Mouse (Mus musculus): ENCODE measurements at regions not wholly inside any gene's neighbourhood (a gene's known extent, or its start where the extent isn't known, plus 50 kb on each side); places are given as distances from the start of the nearest gene placed in this dataset.
"Not testable (repeated sequence)": the region's sequence is repeated elsewhere in the genome, so short reads cannot be mapped to it uniquely, and the experiment has no call there.

DNA sequence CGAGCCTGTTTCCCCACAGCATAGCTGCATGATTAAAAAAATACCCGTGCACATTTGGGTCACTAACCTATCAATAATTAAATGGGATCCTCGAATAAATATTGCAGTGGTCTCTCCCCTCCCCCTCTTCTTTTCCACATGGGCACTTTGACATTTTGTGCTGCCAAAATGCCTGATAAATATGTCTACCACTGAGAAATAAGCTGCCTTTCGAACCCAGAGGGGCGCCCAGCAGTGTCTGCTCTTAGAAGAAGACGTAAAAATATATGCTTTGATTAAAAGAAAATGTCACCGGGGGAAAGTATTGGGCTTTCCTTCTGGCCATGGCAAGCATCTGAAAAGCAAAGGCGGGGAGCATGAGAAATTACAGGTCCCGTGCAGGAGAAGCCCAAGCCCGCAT lies 152.6 kb upstream of the Frmd4a start:
- no peak for DNase-seq (ENCODE audit: low spot score)

DNA sequence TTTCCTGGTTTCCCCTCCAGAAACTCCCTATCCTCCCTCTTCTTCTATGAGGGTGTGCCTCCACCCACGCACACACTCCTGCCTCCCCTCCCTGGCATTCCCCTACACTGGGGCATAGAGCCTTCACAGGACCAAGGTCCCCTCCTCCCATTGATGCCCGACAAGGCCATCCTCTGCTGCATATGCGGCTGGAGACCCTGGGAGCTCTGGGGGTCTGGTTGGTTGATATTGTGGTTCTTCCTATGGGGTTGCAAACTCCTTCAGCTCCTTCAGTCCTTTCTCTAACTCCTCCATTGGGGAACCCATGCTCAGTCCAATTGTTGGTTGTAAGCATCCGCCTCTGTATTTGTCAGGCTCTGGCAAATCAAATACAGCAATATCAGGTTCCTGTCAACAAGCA lies 150.8 kb upstream of the Frmd4a start:
- DNase-seq (ENCODE audit: low spot score) = not testable (repeated sequence)

DNA sequence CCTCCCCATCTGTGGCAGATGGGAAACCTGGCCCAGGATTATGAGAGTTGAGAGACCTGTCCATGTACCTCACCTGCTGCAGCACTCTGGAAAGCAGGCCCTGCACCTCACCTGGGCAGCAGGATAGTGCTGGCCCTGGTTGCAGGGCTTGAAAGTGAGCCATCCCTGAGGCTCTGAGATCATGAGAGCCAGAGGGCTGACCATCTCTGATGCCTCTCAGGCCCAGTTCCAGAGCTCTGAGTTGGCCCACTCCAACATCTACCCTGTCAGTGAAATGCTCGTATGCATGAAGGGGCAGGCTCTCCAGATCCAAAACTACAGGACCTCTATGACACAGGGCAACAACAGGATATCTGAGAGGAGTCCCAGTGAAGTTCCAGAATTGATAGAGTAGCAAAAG lies 147.8 kb upstream of the Frmd4a start:
- no peak for DNase-seq (ENCODE audit: low spot score)

DNA sequence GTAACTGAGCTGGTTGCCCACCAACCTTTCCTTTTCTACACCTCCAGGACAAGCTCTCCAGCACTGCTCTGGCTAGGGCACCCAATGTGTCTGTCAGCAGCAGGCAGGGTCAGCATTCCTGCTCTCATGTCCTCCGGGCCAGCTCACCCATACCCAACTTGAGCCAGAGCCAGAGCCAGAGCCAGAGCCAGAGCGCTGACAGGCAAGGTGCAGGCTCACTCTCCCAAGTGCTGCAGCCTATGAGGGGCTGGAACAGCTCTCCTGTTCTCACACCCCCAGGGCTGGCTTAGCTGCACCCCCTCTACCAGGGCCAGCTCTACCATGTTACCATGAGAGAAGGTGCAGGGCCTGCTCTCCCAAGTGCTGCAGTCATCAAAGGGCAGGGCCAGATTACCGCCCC lies 145.8 kb upstream of the Frmd4a start:
- DNase-seq (ENCODE audit: low spot score) = no peak

DNA sequence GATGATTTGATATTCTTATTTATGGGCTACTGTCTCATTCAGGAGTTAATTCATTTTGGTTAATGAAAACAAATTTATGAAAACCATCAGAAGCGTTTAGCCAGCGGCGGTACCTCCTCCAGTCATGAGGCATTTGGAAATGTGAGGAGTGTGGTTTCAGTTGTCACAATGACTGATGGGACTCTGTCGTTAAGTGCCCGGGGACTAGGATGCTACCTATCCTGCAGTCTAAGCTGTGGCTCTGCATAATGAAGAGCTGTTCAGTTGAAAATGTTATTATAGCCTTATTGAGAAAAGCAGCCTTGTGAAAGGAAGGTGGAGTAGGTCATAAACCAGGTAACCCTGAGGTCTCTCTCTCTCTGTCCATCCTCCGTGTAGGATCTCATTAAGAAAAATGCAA lies 130.5 kb upstream of the Frmd4a start:
- DNase-seq (ENCODE audit: low spot score) = no peak

DNA sequence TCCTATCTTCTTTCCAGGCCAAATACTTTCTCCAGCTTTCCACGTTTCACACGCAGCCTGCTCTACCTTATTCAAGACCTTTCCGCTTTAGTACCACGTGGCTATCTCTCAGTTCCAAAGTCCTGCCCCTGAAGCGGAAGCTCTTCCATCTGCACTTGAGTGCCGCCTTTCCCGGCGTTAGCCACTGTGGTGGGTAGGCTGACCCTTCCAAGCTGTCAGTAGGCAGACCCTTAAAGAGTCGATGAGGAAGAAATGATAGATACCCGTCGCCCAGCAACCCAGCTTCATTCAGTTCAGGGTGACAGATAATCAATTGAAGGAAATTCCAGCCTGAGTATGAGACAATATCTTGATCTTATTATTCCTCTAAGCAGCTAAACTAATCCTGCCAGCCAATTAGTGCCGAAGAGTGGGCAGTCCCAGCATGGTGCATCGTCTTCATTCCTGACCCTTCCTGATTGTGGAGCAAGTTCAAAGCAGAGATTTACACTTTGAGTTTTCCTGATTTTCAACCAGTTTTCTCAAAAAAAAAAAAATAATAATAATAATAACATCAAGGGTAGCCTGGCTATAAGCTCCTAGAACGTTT lies 129.6 kb upstream of the Frmd4a start:
- DNase-seq (ENCODE audit: low spot score) = no peak

DNA sequence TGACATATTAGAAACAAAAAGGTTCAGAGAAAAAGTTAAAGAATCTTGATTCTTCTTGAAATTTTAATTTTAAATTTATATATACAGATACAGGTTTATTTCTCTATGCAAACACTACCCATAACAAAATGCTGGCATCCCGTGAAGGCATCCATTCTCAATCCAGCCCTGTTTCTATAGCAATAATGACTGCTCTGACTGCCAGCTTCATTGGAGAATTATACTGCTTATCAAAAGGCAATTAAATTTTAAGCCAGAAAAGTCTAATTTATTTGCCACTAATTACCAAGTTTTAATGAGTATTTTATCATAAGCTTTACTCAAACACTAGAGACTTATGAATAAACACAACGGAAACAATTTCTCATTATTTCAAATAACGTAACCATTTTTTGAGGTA lies 128.1 kb upstream of the Frmd4a start:
- no peak for DNase-seq (ENCODE audit: low spot score)

DNA sequence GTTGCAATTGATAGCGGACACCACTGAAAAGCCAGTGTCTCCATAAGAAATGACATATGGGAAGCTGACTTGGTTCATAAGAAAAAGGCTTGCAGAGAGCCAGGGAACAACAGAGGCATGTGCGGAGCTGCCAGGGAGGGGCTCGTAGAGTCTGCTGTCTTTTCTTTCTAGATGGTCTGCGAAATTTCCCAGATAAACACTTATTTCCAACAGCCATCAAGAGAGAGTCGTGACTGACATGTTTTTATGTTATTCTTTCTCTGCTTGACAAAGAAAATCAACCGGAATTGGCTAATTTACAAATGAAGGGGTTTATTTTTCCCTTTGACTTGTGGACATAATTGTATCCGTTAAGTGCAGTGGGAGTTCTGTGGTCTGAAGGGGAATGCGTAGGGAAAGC lies 127.1 kb upstream of the Frmd4a start:
- no peak for DNase-seq (ENCODE audit: low spot score)

DNA sequence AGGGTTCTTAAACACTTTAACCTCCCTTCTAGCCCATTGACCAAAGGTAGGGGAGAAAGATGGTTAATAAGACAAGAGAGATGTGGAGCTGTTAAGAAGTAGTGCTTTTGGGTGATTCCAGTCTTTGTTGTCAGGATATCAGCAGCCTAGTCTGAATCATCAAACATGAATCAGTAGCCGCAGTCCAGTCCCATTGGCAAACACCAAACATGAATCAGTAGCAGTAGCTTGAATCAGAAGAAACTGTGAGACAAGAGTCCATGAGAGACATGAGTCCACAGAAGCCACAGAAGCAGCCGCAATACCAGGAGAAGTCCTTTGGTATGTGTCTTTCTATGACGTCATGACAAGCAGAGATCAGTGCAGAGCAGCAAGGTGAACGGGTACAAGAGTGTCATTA lies 110.5 kb upstream of the Frmd4a start:
- DNase-seq (ENCODE audit: low spot score) = no peak

DNA sequence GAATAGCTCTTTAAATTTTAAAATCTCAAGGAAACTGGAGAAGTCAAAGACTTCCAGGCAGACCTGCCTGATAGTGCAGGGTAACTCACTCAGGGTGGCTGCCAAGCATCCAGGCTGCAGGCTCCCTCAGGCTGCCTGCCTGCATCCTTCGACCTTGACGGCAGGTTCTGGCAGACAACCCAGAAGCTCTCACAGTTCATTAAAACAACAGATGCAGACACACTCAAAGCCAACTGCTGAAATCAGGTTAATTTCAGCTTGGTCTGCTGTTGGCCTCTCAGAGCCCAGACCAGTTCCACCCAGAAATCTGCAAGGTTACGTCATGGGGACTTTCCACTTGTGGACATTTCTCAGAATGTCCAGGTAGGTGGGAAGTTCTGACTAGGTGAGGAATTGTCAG lies 109.3 kb upstream of the Frmd4a start:
- no peak for DNase-seq (ENCODE audit: low spot score)

DNA sequence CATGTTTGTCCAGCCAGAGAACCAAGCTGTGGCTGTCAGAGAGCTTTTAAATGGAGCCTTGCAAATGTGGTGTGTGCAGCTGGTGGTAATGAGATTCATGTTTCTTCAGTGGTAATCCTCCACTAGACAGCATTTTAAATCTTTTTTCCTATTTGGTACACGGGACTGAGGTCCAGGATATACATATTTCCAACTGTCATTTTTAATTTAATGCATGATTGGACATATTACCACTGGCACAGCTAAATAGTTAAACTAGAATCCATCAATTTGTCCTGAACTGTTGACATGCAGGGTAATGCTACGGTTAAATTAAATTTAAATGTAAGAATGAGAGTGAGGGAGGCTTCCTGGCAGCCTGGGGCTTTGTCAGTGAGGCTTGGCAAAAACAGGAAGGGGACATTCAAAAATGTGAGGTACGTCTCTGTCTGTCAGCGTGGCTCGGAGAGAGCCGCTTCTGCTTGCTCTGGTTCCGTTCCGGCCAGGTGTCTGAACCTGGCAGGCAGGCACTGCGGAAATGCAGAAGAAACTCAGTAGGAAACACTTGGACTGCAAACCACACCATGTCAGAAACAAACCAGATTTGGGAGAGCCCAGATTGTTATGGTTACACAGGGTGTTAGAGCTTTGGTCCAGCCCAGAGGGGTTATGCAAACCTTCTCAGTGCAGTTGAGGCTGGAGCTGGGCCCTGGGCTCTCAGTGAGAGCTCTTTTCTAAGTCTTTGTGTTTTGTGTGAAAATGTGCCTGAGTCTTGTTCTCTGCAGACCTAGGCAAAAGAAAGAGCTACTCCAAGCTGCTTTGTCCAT lies 107.2 kb upstream of the Frmd4a start:
- no peak for DNase-seq (ENCODE audit: low spot score)

DNA sequence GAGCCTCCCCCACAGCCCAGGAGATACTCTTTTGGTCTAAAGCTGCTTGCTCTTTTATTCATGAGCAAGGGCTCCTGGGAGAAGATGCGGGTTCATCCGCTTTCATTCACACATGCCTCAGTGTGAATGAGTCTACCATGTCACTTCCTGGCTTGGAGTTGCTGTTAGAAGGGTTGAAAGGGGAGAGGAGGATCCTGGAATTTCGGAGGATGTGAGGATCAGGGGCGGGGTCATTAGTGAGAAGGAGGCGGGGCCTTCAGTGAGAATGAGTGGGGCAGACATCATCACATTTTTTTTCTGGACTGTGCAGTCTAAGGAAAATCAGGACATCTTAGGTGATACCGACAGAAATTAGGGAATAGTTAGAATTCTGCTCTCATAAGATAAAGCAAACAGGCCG lies 102.4 kb upstream of the Frmd4a start:
- no peak for DNase-seq (ENCODE audit: low spot score)

DNA sequence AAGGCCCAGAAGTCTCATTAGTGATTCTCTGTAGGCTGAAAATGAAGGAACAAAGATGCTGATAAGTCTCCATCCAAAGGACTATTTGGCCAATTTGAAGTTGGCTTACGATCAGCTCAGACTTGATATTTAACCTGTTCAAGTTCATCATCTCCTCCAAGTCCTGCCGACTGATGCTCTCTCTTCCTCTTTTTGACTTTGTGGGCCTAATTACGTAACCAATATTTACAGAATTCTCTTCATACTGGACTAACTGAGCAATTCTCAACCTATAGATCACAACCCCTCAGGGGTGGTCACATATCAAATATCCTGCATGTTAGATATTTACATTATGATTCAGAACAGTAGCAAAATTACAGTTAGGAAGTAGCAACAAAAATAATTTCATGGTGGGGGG lies 101.2 kb upstream of the Frmd4a start:
- DNase-seq (ENCODE audit: low spot score) = no peak

DNA sequence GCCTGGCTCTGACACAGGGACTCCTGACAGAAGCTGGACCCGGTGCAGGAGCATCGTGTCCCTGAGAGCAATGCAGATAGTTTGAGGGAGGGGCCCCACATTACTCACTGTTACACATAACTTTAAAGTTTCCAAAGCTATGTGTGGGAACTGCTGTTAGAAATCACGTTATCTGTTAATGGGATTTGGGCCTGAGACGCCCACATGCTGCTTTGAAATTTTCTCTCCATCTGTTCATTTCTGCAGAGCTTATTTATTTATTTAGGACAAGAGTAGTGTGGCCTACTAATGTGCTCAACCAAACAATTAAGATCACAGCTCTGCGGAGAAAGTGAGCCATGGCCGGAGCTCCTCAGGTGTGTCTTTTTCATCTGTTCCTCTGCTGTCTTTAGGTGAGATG lies 99.4 kb upstream of the Frmd4a start:
- DNase-seq (ENCODE audit: low spot score) = peak; percentile 59

DNA sequence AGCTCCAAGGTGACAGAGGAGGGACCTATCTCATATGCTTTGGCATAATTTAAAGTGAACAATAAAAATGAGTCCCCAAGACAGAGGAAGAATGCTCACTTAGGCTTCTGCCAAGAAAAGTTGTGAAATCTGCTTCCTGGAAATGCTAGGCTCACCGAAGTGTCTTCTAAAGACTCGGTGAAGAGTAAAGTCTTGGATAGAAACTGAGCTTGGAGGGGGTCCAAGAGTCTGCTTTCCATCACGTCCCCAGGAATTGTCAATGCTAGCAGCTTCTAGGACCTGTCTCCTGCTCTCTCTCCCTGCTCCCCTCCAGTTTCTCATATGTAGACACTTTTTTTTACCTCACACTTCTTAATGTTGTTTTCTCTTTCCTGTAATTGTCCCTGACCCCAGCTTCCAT lies 97.6 kb upstream of the Frmd4a start:
- DNase-seq (ENCODE audit: low spot score) = no peak

DNA sequence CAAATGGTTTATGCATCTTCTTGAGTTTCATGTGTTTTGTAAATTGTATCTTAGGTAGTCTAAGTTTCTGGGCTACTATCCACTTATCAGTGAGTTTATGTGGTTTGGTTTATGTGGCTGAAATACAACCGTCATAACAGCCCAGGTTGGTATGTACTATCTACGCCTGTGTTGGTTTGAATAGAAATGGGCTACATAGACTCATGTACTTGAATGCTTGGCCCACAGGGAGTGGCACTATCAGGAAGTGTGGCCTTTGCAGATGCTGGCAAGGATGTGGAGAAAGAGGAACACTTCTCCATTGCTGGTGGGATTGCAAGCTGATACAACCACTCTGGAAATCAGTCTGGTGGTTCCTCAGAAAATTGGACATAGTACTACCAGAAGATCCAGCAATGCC lies 96.4 kb upstream of the Frmd4a start:
- DNase-seq (ENCODE audit: low spot score) = not testable (repeated sequence)

DNA sequence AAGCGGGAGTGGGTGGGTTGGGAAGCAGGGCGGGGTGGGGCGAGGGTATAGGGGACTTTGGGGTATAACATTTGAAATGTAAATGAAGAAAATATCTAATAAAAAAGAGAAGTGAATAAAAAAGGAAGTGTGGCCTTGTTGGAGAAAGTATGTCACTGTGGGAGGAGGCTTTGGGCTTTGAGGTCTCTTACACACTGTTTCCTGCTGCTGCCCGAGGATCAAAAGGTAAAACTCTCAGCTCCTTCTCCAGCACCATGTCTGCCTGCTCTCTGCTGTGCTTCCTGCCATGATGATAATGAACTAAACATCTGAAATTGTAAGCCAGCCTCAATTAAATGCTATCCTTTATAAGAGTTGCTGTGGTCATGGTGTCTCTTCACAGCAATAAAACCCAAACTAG lies 94.8 kb upstream of the Frmd4a start:
- no peak for DNase-seq (ENCODE audit: low spot score)

DNA sequence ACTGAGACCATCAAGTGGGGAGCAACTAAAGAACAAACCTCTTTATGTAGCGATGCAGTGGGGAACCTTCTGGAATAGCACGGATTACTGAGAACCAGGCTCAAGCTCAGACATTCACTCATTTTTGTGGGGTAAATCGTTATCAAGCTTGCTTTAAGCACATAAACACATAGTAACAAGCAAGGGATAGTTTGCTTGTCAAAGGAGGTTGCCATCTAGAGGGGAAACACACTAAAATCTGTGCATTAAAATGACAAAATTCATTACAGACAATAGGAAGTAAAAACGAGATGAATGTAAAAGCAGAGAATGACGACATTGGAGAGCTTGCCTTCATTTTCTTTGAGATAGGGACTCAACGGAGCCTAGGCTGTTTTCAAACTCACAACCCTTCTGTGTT lies 92.8 kb upstream of the Frmd4a start:
- DNase-seq (ENCODE audit: low spot score) = no peak

DNA sequence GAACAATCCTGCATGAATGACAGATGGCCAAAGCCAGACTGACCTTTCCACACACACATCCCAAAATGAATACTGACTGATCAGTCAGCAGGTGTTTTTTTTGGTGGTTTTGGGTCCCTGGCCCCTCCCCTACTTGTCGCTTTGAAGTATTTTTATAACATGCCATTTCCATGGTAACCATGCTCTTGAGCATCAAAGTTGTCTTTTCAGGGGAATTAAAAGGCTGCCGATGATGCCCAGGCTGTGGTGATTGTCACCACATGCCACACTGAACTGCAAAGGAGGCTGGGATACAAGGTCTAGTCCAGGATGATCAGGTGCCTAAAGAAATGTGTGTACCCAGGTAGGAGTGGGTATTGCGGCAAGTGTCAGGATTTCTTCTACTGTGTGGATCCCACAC lies 92.3 kb upstream of the Frmd4a start:
- no peak for DNase-seq (ENCODE audit: low spot score)

DNA sequence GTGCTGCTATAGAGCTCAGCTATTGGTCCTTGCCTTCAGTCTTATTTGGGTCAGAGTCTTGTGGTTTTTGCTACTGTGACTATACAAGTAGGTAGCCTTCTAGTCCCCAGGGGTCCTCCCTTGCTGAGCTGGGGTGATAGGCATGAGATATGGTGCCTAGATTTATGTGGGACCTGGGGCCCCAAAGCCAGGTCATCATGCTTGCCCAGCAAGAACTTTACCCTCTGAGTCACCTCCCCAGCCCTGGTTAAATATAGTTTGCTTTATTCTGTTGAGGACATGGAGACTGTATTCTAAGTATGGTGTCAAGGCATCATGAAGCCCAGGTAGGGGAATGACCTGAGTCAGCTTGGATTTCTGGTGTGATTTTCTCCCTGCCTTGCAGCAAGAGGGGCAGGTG lies 91.4 kb upstream of the Frmd4a start:
- DNase-seq (ENCODE audit: low spot score) = no peak

DNA sequence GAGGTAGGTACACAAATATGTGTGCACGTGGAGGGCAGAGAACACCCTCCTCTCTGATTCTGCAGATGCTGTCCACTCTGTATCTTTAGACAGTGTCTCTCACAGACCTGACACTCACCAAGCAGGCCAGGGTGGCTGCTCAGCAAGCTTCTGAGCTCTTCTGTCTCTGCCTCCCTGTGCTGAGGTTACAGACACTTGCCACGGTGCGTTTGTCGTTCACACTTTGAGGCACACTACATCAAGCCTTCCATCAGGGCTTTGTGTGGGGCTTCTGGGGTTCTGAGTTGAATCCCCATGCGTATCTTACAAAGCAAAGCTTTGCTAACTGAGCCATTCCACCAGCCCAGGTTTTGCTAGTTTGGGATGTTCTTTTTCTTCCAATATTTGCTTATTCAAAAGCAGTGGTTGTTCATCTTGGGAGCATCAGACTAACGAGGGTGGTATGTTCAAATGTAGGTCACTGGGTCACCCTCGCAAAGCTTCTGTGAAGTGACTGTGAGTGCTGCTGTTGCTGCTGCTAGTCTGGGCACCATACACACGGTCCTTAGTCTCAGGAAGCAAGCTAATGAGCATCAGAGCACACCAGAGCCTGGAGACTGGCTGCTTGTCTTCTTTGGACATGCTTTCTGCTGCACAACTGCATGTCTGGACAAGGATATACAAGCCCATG lies 90.2 kb upstream of the Frmd4a start:
- no peak for DNase-seq (ENCODE audit: low spot score)

DNA sequence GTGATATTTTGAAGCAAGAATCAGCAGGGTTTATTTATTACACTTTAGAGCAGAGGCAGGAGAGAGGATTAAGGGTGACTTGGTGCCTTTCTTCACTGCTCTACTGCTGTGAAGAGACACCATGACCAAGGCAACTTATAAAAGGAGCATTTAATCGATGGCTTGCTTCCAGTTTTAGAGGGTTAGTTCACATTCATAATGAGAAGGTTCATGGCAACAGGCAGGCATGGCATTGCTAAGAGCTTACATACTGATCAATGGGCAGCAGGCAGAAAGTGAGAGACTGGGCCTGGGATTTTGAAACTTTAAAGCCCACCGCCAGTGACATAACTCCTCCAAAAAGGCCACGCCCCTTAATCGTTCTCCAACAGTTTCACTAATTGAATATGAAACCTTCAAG lies 89.7 kb upstream of the Frmd4a start:
- DNase-seq (ENCODE audit: low spot score) = no peak

DNA sequence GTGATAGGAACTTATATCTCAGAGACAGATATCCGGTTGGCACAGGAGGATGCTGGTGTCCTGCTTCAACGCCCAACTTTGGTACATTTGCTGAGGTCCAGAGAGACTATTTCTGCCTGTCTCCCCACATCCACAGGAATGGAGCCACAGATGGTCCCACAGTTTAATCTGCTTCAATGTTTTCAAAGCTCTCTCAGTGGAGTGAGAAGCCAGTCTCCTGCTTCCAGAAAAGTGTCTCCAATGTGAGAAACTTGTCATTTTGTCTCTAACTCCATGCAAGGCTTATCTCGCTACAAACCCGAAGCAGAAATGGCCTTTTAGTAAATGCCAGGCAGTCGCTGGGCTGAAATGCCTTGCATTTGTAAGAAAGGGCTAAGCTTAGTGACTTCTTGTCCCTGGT lies 86.9 kb upstream of the Frmd4a start:
- DNase-seq (ENCODE audit: low spot score) = no peak

DNA sequence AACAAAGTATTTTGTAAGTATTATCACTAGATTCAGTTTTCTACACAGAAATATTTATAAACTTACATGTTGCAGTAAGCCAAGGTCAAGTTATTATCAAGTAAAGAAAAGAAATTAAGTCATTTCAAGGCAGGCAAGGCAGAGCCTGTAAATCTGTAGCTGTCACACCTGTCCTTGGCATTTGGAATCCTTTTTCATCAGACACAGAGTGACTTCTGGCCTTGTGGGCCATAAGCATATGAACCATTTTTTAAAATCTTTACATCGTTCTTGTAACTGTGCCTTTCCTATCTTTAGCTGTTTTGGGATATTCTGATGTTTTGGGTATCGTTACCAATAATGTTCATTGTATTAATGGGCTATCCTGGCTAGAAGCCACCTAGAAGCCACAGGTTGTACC lies 76.7 kb upstream of the Frmd4a start:
- no peak for DNase-seq (ENCODE audit: low spot score)

All from layer of hippocampus, adult 11-12 months (tissue).